Mouse (Mus musculus) heart, embryonic 12.5 days (tissue): Measurements from ENCODE around the gene Peg3. TPM values are rescaled to one million over a fixed set of nuclear protein-coding genes. Genes with fewer than 3 reads are reported as not detected.

ENCODE experiments used
- polyA plus RNA-seq: library from polyadenylated mRNA; unstranded; fragments of >200 nt; fragmentation: Nextera tagmentation; extraction: Ambion mirVana; gene quantifications from 2 replicates; pipeline ENCODE4 v1.2.1, GENCODE M21; 2016

Peg3 gene
- polyA plus RNA-seq, 1 experiment from 2014 or later: 195 TPM

Other genes with a start within 250 kb of the Peg3 start
- gene Olfr5, start 243.5 kb downstream of the Peg3 start, polyA plus RNA-seq: not detected in 2 replicates
- not detected in 2 replicates for gene Olfr1347, start 230.7 kb downstream of the Peg3 start, polyA plus RNA-seq
- gene Olfr1348, start 221.7 kb downstream of the Peg3 start, polyA plus RNA-seq: not detected in 2 replicates
- gene Olfr1349, start 207.5 kb downstream of the Peg3 start, polyA plus RNA-seq: not detected in 2 replicates
- not detected in 2 replicates for gene Olfr1350, start 165.6 kb downstream of the Peg3 start, polyA plus RNA-seq
- 9.5 and 12.7 TPM in 2 replicates for gene Zim1, start 34.0 kb downstream of the Peg3 start, polyA plus RNA-seq
- 9.8 and 10.3 TPM in 2 replicates for gene Usp29, start 147 bp upstream of the Peg3 start, polyA plus RNA-seq